Mouse (Mus musculus) midbrain, postnatal 0 days (tissue): ENCODE results near the gene Grid2ip. TPM values are rescaled to one million over a fixed set of nuclear protein-coding genes. Genes with fewer than 3 reads are reported as not detected.

Experiments
- ATAC-seq: fragments of 200-750 bp; cut with Nextera tagmentation; 2 replicates; pipeline ENCODE4 v1.8.0; 2017; ENCODE audit warnings: moderate number of reproducible peaks, mild to moderate bottlenecking, moderate TSS enrichment, moderate library complexity; ENCODE audit not compliant: low FRiP score
- DNase-seq: peaks from one replicate; pipeline ENCODE4 v3.0.0-alpha.2; 2015; ENCODE audit warnings: low spot score
- H3K27ac ChIP-seq: fragments of 300-500 bp; sonication (generic); 2 replicates; pipeline ENCODE4 v1.5.1; 2014; ENCODE audit warnings: low read depth, mild to moderate bottlenecking, low read length, mixed read lengths
- H3K27me3 ChIP-seq: fragments of 300-500 bp; sonication (generic); 2 replicates; pipeline ENCODE4 v1.6.1; 2014; ENCODE audit warnings: low read length, control low read depth, mixed read lengths; ENCODE audit not compliant: insufficient read depth
- H3K36me3 ChIP-seq: fragments of 300-500 bp; sonication (generic); 2 replicates; pipeline ENCODE4 v1.6.1; 2014; ENCODE audit warnings: low read length, control low read depth, mixed read lengths; ENCODE audit not compliant: insufficient read depth
- H3K4me1 ChIP-seq: fragments of 300-500 bp; sonication (generic); 2 replicates; pipeline ENCODE4 v1.6.1; 2014; ENCODE audit warnings: mild to moderate bottlenecking, control low read depth, antibody characterized with exemption, low read length, mixed read lengths; ENCODE audit not compliant: insufficient read depth
- H3K4me2 ChIP-seq: fragments of 300-500 bp; sonication (generic); 2 replicates; pipeline ENCODE4 v1.6.1; 2014; ENCODE audit warnings: low read depth, mild to moderate bottlenecking, low read length, mixed read lengths; ENCODE audit not compliant: poor library complexity, severe bottlenecking
- H3K4me3 ChIP-seq: fragments of 300-500 bp; sonication (generic); 2 replicates; pipeline ENCODE4 v1.5.1; 2014; ENCODE audit warnings: low read depth, mild to moderate bottlenecking, low read length, moderate library complexity
- H3K9ac ChIP-seq: fragments of 300-500 bp; sonication (generic); replicated peaks from 2 replicates; pipeline ENCODE4 v1.6.1; 2014; ENCODE audit warnings: mild to moderate bottlenecking, low read length, moderate library complexity, mixed read lengths; ENCODE audit not compliant: poor library complexity, severe bottlenecking
- H3K9me3 ChIP-seq: fragments of 300-500 bp; sonication (generic); 2 replicates; pipeline ENCODE4 v1.6.1; 2016; ENCODE audit warnings: low read length, control low read depth
- CTCF ChIP-seq: IDR thresholded peaks from 2 replicates; pipeline ENCODE4 v1.5.1; 2016; ENCODE audit warnings: antibody characterized with exemption, mild to moderate bottlenecking
- WGBS: fragments of 180-500 bp; shearing (Covaris S2); extraction: QIAGEN DNeasy Blood & Tissue Kit; methylation state at CpG from one replicate; pipeline ENCODE4 v1.1.7; 2014; 5-methylcytosine and 5-hydroxymethylcytosine counted together
- polyA plus RNA-seq: library from polyadenylated mRNA; unstranded; fragments of >200 nt; fragmentation: Nextera tagmentation; extraction: Ambion mirVana; gene quantifications from 2 replicates; pipeline ENCODE4 v1.2.1, GENCODE M21; 2015
- total RNA-seq: library from RNA; depleted of rRNA; stranded (reverse); fragments of >200 nt; gene quantifications from 2 replicates; pipeline ENCODE4 v1.2.3, GENCODE M21; 2014; rRNA removed

Grid2ip gene
- total and polyA plus RNA-seq, 2 experiments from 2014 or later, result 0.60 to 2.8 TPM

DNA sequence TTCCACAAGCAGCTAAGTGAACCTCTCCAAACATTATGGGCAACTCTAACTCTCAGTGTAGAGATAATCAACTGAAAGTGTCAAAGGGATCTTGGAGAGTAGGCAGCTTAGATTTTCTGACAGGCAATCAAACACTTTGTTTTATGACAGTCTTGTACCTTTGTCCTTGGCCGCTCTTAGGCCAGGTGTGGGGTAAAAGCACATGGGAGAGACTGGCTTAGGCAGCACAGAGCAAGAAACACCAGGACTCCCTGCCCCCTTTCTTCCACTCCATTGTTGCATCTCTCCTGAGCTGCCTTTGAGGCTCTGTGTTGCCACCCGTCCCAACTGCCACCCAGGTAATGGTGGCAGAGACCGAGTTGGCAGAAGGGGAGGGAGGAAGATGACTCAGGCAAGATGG, 84.2 kb downstream of the Grid2ip start:
- H3K4me1 ChIP-seq, result no peaks in the 10 kb centered on the region
- ATAC-seq (no peak), DNase-seq (no peak)
- no peaks in the 10 kb centered on the region for H3K27me3 ChIP-seq
- H3K9me3 ChIP-seq, result no peaks in the 10 kb centered on the region
- H3K4me2 ChIP-seq, result no peak overlapping the region
- 73% methylated on average over 3 of the region's 3 CpGs for WGBS
- no peak overlapping the region for H3K27ac ChIP-seq
- no peaks in the 10 kb centered on the region for H3K36me3 ChIP-seq
- H3K9ac ChIP-seq, result no peak overlapping the region
- H3K4me3 ChIP-seq, result no peak overlapping the region
- no peak for TF ChIP-seq CTCF

DNA sequence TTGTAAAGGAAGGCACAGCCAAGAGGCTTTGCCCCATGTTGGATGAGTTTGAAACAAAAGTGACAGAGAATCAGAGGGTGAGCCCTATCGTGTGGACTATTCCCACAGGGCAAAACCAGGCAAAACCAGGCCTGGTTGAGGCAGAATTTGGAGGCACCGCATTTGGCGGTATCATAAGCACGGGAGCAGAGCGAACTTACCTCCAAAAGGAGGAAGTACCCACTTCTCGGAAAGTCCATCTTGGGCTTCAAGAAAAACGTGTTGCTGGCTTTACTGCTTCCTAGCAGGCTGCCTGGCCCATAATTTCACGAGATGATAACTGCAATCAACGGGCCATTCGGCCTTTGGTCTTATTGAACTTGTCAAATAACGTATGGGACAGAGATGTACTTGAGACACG, 84.6 kb downstream of the Grid2ip start:
- ATAC-seq, result no peak
- whole genome bisulfite sequencing, result 84% methylated on average over 12 of the region's 12 CpGs
- TF ChIP-seq CTCF, result no peak

More for the DNA sequence above, 84.6 kb downstream of the Grid2ip start:
- Histone ChIP-seq H3K4me1 (no peaks in the 10 kb centered on the region), H3K9ac (no peak overlapping the region), H3K9me3 (no peaks in the 10 kb centered on the region), H3K4me2 (no peak overlapping the region), H3K27ac (no peak overlapping the region), H3K4me3 (no peak overlapping the region), H3K27me3 (no peaks in the 10 kb centered on the region), H3K36me3 (no peaks in the 10 kb centered on the region)
- DNase-seq, result no peak

Other genes with a start within 250 kb of the Grid2ip start
- gene Rnf216, start 244.3 kb upstream of the Grid2ip start, total RNA-seq, result 37.0 and 40.7 TPM in 2 replicates
- gene Rnf216, start 244.3 kb upstream of the Grid2ip start, polyA plus RNA-seq, result 22.1 and 27.5 TPM in 2 replicates
- gene Olfr718-ps1, start 209.8 kb upstream of the Grid2ip start, total RNA-seq, result not detected in 2 replicates
- gene Olfr718-ps1, start 209.8 kb upstream of the Grid2ip start, polyA plus RNA-seq, result not detected in 2 replicates
- gene Rbak, start 176.6 kb upstream of the Grid2ip start, total RNA-seq, result 15.2 and 22.7 TPM in 2 replicates
- gene Rbak, start 176.6 kb upstream of the Grid2ip start, polyA plus RNA-seq, result 9.1 and 9.2 TPM in 2 replicates
- gene Spdye4b, start 176.3 kb upstream of the Grid2ip start, total RNA-seq, result not detected in 2 replicates
- gene Spdye4b, start 176.3 kb upstream of the Grid2ip start, polyA plus RNA-seq, result not detected in 2 replicates
- gene Spdye4a, start 130.4 kb upstream of the Grid2ip start, total RNA-seq, result not detected in 2 replicates
- gene Spdye4a, start 130.4 kb upstream of the Grid2ip start, polyA plus RNA-seq, result 0.09 TPM in 1 of 2 replicates, not detected in the other
- gene Zfp12, start 122.2 kb upstream of the Grid2ip start, total RNA-seq, result 31.1 and 36.1 TPM in 2 replicates
- 10.7 and 11.8 TPM in 2 replicates for gene Zfp12, start 122.2 kb upstream of the Grid2ip start, polyA plus RNA-seq
- 32.1 and 36.0 TPM in 2 replicates for gene Zfp316, start 87.3 kb upstream of the Grid2ip start, total RNA-seq
- 6.2 and 6.8 TPM in 2 replicates for gene Zfp316, start 87.3 kb upstream of the Grid2ip start, polyA plus RNA-seq
- gene Zfp853, start 63.7 kb upstream of the Grid2ip start, total RNA-seq, result 27.5 and 31.3 TPM in 2 replicates
- gene Zfp853, start 63.7 kb upstream of the Grid2ip start, polyA plus RNA-seq, result 0.62 and 0.81 TPM in 2 replicates
- gene E130309D02Rik, start 42.0 kb upstream of the Grid2ip start, total RNA-seq, result 28.9 and 34.0 TPM in 2 replicates
- 18.3 and 19.6 TPM in 2 replicates for gene E130309D02Rik, start 42.0 kb upstream of the Grid2ip start, polyA plus RNA-seq
- 70.8 and 93.0 TPM in 2 replicates for gene Zdhhc4, start 28.1 kb upstream of the Grid2ip start, total RNA-seq
- 94.5 and 96.9 TPM in 2 replicates for gene Zdhhc4, start 28.1 kb upstream of the Grid2ip start, polyA plus RNA-seq
- 82.4 and 97.3 TPM in 2 replicates for gene Kdelr2, start 46.5 kb downstream of the Grid2ip start, total RNA-seq
- 128 and 138 TPM in 2 replicates for gene Kdelr2, start 46.5 kb downstream of the Grid2ip start, polyA plus RNA-seq
- gene Daglb, start 107.2 kb downstream of the Grid2ip start, total RNA-seq, result 24.6 and 25.6 TPM in 2 replicates
- gene Daglb, start 107.2 kb downstream of the Grid2ip start, polyA plus RNA-seq, result 21.3 and 22.8 TPM in 2 replicates
- 194 and 199 TPM in 2 replicates for gene Rac1, start 170.7 kb downstream of the Grid2ip start, total RNA-seq
- 441 and 451 TPM in 2 replicates for gene Rac1, start 170.7 kb downstream of the Grid2ip start, polyA plus RNA-seq